Mouse (Mus musculus) hindbrain, embryonic 14.5 days (tissue): ENCODE measurements around the gene Fastk. TPM values are rescaled to one million over a fixed set of nuclear protein-coding genes. Genes with fewer than 3 reads are reported as not detected.

Experiments used
- ATAC-seq: fragments of 200-750 bp; cut with Nextera tagmentation; 2 replicates; pipeline ENCODE4 v1.8.0; 2017; ENCODE audit warnings: moderate number of reproducible peaks, mild to moderate bottlenecking, moderate TSS enrichment, moderate library complexity; ENCODE audit not compliant: low FRiP score
- DNase-seq: peaks from one replicate; pipeline ENCODE4 v3.0.0-alpha.2; 2015; ENCODE audit warnings: low spot score
- H3K27ac ChIP-seq: fragments of 300-500 bp; sonication (generic); 2 replicates; pipeline ENCODE4 v1.5.1; 2014; ENCODE audit warnings: mild to moderate bottlenecking, moderate library complexity
- H3K27me3 ChIP-seq: fragments of 300-500 bp; sonication (generic); 2 replicates; pipeline ENCODE4 v1.6.1; 2014; ENCODE audit warnings: mild to moderate bottlenecking, low read length, mixed read lengths; ENCODE audit not compliant: control insufficient read depth, insufficient read depth
- H3K36me3 ChIP-seq: fragments of 300-500 bp; sonication (generic); replicated peaks from 2 replicates; pipeline ENCODE4 v1.6.1; 2014; ENCODE audit not compliant: control insufficient read depth, insufficient read depth
- H3K4me1 ChIP-seq: fragments of 300-500 bp; sonication (generic); replicated peaks from 2 replicates; pipeline ENCODE4 v1.6.1; 2014; ENCODE audit warnings: antibody characterized with exemption, low read length, mixed read lengths; ENCODE audit not compliant: control insufficient read depth, insufficient read depth
- H3K4me2 ChIP-seq: fragments of 300-500 bp; sonication (generic); replicated peaks from 2 replicates; pipeline ENCODE4 v1.6.1; 2014; ENCODE audit warnings: mild to moderate bottlenecking, moderate library complexity
- H3K4me3 ChIP-seq: fragments of 300-500 bp; sonication (generic); replicated peaks from 2 replicates; pipeline ENCODE4 v1.5.1; 2014; ENCODE audit warnings: mild to moderate bottlenecking, low read length
- H3K9ac ChIP-seq: fragments of 300-500 bp; sonication (generic); 2 replicates; pipeline ENCODE4 v1.6.1; 2014
- H3K9me3 ChIP-seq: fragments of 300-500 bp; sonication (generic); 2 replicates; pipeline ENCODE4 v1.6.1; 2016; ENCODE audit warnings: low read length; ENCODE audit not compliant: control insufficient read depth
- WGBS: fragments of 180-500 bp; shearing (Covaris S2); extraction: QIAGEN DNeasy Blood & Tissue Kit; methylation state at CpG from one replicate; pipeline ENCODE4 v1.1.7; 2014; 5-methylcytosine and 5-hydroxymethylcytosine counted together
- polyA plus RNA-seq: library from polyadenylated mRNA; unstranded; fragments of >200 nt; fragmentation: Nextera tagmentation; extraction: Ambion mirVana; gene quantifications from 2 replicates; pipeline ENCODE4 v1.2.1, GENCODE M21; 2014

Gene Fastk
- polyA plus RNA-seq, 1 experiment from 2014 or later, result 92.9 TPM

GRCm38 (mm10) chr5:24389011-24389657 lies 56.0 kb downstream of the Fastk start:
- ATAC-seq, result no peak
- Histone ChIP-seq H3K4me2 (no peak overlapping the region), H3K27ac (no peak overlapping the region), H3K36me3 (no peaks in the 10 kb centered on the region), H3K9me3 (no peaks in the 10 kb centered on the region), H3K4me1 (peaks cover 9% of the 10 kb centered on the region), H3K9ac (no peak overlapping the region), H3K27me3 (peaks cover 27% of the 10 kb centered on the region), H3K4me3 (no peak overlapping the region)
- 56% methylated on average over 6 of the region's 7 CpGs for WGBS
- DNase-seq, result no peak

Other genes starting within 250 kb of the Fastk start
- gene Kcnh2, start 93.7 kb downstream of the Fastk start, polyA plus RNA-seq, result 13.9 and 15.1 TPM in 2 replicates
- gene Nos3, start 80.5 kb downstream of the Fastk start, polyA plus RNA-seq, result 8.6 and 10.6 TPM in 2 replicates
- gene Atg9b, start 53.1 kb downstream of the Fastk start, polyA plus RNA-seq, result 1.6 and 2.4 TPM in 2 replicates
- 42.0 and 45.6 TPM in 2 replicates for gene Abcb8, start 51.6 kb downstream of the Fastk start, polyA plus RNA-seq
- 0.35 and 0.80 TPM in 2 replicates for gene Asic3, start 31.9 kb downstream of the Fastk start, polyA plus RNA-seq
- gene Cdk5, start 21.8 kb downstream of the Fastk start, polyA plus RNA-seq, result 115 and 123 TPM in 2 replicates
- gene Slc4a2, start 21.4 kb downstream of the Fastk start, polyA plus RNA-seq, result 21.1 and 23.6 TPM in 2 replicates
- gene Tmub1, start 2.6 kb upstream of the Fastk start, polyA plus RNA-seq, result 54.4 and 62.4 TPM in 2 replicates
- 66.3 and 73.1 TPM in 2 replicates for gene Agap3, start 6.9 kb upstream of the Fastk start, polyA plus RNA-seq
- 3.3 and 4.9 TPM in 2 replicates for gene Gbx1, start 81.9 kb upstream of the Fastk start, polyA plus RNA-seq
- gene Asb10, start 95.7 kb upstream of the Fastk start, polyA plus RNA-seq, result 0.22 and 0.23 TPM in 2 replicates
- gene 4931409K22Rik, start 111.5 kb upstream of the Fastk start, polyA plus RNA-seq, result 0.10 and 0.19 TPM in 2 replicates
- gene Abcf2, start 132.2 kb upstream of the Fastk start, polyA plus RNA-seq, result 72.3 and 87.2 TPM in 2 replicates
- gene Chpf2, start 141.5 kb upstream of the Fastk start, polyA plus RNA-seq, result 14.0 and 14.4 TPM in 2 replicates
- gene Smarcd3, start 179.1 kb upstream of the Fastk start, polyA plus RNA-seq, result 149 and 171 TPM in 2 replicates
- 48.5 and 51.7 TPM in 2 replicates for gene Nub1, start 240.2 kb upstream of the Fastk start, polyA plus RNA-seq